Mouse (Mus musculus) cerebellum, adult 9-10 months (tissue): ENCODE data around the gene Lamtor3.
A peak's percentile ranks its signal among the peaks of the same experiment; 100 is the strongest.
"Not testable (repeated sequence)": the region's sequence is repeated elsewhere in the genome, so short reads cannot be mapped to it uniquely, and the experiment has no call there.

ENCODE experiments used
- DNase-seq: peaks from one replicate; pipeline ENCODE4 v3.0.0; 2022

Lamtor3 gene

GRCm38 (mm10) chr3:137935570-137936525 is 17.5 kb downstream of the Lamtor3 start:
- no peak for DNase-seq

- no peak for DNase-seq
Measured at GRCm38 (mm10) chr3:137936541-137936940, 18.2 kb downstream of the Lamtor3 start.

GRCm38 (mm10) chr3:137938608-137939007 is 20.3 kb downstream of the Lamtor3 start:
- no peak for DNase-seq

GRCm38 (mm10) chr3:137940757-137941156 is 22.5 kb downstream of the Lamtor3 start:
- DNase-seq, result no peak

- DNase-seq, result no peak
Measured at GRCm38 (mm10) chr3:137941555-137941954, 23.2 kb downstream of the Lamtor3 start.

DNA sequence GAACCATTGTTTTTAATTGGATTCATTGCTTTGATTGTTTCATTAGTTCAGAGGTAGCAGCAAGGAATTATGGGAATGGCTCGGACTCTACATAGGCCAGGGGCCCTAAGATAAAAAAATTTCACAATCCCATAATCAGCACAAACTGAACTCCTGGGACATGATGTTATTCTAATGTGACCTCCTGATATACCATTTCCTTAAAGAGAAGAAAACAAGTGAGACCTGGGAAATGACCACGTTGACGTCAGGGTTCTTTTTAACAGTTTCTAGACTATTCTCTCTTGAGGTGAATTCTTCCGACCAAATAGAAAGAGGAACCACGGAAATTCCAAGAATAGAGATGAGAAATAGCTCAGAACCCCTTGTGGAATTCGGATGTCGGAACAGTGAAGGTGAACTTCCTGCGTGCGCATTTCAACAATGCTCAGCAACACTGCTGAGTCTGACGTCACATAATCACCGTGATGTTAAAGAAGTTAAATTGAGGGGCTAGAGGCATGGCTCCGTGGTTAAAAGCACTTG is 23.9 kb downstream of the Lamtor3 start:
- DNase-seq, result no peak

- DNase-seq, result no peak
Measured at GRCm38 (mm10) chr3:137943737-137944154, 25.4 kb downstream of the Lamtor3 start.

DNA sequence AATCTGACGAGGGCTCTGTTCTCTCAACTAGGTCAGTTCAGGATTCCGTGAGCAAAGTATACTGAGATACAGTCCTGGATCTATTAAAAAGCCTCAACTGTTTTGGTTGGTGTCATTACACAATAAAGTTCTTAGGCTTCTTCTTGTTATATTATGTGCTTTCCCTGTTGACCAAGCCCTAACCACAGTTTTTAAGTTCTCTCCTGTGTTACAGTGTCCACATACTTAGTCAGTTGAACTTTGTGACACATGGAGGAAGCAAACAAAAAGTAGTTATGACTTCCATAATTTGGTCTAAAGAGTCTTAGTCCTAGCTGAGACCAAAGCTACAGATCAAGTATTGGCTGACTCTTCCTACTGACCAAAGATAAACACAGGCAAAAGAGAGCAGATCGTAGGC is 28.5 kb downstream of the Lamtor3 start:
- DNase-seq, result no peak

GRCm38 (mm10) chr3:137947525-137947924 is 29.2 kb downstream of the Lamtor3 start:
- no peak for DNase-seq

DNA sequence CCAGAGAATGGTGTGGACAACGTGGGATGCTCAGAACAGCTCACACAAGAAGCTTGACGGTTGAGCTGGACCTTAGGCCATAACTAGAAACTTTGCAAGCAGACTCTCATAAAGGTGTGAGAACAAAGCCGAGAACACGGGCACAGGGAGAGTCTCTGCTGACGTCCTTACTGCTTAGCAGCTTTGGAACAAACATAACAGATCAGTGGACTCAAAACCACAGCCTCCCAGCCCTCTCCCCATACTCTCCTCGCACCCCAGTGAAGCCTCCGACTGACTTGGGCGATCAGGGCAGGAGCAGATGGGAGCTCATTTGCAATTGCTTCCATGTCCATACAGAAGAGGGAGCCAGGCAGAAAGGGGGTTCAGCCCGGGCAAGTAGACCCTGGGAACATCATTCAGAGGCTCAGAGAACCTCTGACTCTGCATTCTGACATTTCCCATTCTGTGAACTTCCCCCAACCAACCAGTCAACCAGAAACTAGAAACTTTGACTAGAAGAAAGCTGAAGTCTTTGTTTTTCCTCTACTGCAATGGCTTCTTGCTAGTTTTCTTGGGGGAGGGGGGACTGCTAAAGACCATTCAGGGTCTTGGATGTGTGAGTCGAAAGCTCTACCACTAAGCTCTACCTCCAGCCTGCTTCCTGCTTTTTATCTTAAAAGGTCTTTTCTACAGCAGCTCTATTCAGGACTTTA is 32.0 kb downstream of the Lamtor3 start:
- DNase-seq, result no peak

DNA sequence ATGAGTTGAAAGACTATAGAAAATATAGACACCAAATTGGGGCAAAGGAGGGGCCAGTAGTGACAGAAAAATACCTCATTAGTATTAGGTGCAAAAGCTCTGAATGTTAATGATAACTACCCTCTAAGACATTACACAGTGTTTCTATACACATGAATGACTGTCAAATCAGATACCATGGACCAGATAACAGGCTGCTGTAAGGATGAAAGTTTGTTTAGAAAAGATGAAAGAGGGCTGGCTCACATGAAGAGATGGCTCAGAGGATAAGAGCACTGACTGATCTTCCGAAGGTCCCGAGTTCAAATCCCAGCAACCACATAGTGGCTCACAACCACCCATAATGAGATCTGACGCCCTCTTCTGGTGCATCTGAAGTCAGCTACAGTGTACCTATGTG is 33.0 kb downstream of the Lamtor3 start:
- not testable (repeated sequence) for DNase-seq

GRCm38 (mm10) chr3:137951819-137952218 is 33.5 kb downstream of the Lamtor3 start:
- no peak for DNase-seq

DNA sequence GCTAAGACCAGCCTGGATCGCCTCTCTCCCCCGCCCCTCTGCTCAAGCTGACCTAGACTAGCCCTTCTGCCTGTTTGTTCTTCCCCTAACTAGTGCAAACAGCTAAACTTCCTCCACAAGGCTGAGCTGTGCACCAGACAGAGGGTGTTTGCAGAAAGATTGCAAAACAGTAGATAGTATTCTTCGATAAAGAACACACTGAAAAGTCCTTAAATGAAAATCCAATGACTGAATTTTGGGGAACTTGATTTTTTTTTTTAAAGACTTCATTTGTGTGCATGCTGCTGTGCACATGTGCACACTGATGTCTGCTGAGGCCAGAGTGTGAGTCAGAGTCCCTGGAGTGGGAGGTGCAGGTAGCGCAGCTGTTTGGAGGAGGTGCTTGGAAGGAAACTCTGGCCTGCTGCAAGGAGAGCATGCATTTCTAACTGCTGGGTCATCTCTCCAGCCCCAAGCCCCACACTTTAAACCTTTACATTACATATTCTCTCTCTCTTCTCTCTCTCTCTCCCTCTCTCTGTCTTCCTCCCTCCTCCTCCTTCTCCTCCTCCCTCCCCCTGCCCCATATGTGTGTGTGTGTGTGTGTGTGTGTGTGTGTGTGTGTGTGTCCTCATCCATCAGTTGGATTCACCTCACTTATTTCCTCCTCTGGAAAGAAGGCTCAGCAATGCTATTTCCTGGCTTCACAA is 34.1 kb downstream of the Lamtor3 start:
- DNase-seq, result no peak

- no peak for DNase-seq
Measured at GRCm38 (mm10) chr3:137952914-137953880, 34.9 kb downstream of the Lamtor3 start.

DNA sequence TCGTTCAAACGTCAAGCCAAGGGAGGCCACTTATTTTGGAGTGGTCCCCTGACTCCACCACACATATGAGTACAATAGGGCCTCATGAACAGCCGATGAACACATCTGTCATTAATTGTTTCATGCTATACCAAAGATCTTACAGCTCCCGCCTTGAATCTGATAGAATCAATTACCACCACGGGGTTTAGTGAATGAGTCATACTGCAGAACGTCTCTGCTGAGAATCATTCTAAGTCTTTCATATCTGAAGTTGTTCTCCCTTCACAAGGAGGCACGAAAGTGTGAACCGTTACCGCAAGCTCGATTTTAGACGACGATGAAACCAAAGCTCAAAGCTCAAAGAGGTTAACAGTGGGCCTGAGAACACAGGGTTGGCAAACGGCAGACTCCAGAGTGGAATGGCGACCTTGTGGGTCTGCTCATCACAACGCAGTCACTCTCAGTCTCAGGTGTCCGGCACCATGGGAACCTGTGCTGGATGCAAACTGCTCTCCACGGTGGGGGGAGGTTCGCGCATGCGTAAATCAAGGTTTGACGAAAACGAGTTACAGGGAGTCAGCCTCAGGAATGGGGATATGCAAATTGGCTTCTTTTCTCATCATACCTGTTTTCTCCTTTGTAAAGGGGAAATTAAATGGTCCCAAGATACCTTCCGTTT is 36.1 kb downstream of the Lamtor3 start:
- no peak for DNase-seq

GRCm38 (mm10) chr3:137955560-137956081 is 37.3 kb downstream of the Lamtor3 start:
- DNase-seq, result no peak

DNA sequence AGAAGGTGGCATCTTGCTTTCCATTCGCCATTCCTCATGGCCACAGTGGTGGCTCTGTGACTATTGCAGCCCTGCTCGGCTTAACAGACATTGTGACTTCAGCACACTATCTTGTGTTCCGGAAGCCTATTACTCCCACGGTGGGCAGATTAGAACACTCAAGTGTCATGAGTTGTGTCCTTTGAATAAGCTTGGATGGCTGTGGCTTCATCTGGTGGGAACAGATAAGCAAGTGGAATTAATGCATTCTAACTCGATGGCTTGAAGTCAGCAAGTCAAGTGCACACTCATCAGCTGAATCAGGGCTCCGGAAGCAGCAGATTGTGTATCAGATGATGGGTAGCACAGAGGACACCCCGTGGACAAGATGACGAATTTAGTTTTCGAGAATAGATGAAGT is 39.6 kb downstream of the Lamtor3 start:
- no peak for DNase-seq

GRCm38 (mm10) chr3:137958352-137958751 is 40.0 kb downstream of the Lamtor3 start:
- no peak for DNase-seq

- no peak for DNase-seq
Measured at GRCm38 (mm10) chr3:137959456-137959855, 41.1 kb downstream of the Lamtor3 start.

GRCm38 (mm10) chr3:137961736-137962385 is 43.6 kb downstream of the Lamtor3 start:
- peak; percentile 70 for DNase-seq

DNA sequence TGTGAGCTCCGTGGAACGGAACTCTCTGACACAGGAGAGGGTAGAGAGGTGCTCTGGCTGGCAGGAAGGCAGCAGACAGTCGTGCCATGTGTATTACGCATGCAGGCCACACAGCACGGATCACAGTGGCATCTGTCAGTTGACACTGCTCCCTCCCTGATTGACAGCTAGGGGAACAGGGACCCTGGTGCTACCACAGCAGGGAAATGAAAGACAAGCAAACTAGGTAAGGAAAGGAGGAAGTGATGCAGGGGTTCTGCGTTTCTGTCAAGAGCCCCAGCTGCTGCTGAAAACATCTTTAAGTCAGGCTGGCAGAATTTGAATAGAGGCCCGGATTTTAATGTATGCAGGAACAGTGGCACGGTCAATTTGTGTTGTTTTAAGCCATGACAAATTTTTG is 45.2 kb downstream of the Lamtor3 start:
- no peak for DNase-seq
